Mouse (Mus musculus) R1 (cell line): ENCODE measurements at regions not wholly inside any gene's neighbourhood (a gene's known extent, or its start where the extent isn't known, plus 50 kb on each side); places are given as distances from the start of the nearest gene placed in this dataset.

Experiments
- DNase-seq: peaks from one replicate; pipeline ENCODE4 v3.0.0-alpha.2; 2018; ENCODE audit warnings: low read depth, low spot score

GRCm38 (mm10) chr4:82234443-82234842 lies 471.1 kb downstream of the Nfib start:
- DNase-seq: no peak

- no peak for DNase-seq
Measured at GRCm38 (mm10) chr4:82226197-82227119, 479.1 kb downstream of the Nfib start.

GRCm38 (mm10) chr4:82220724-82221123 lies 484.8 kb downstream of the Nfib start:
- no peak for DNase-seq

- DNase-seq: no peak
Measured at GRCm38 (mm10) chr4:82220120-82220714, 485.3 kb downstream of the Nfib start.

GRCm38 (mm10) chr4:82218616-82219015 lies 486.9 kb downstream of the Nfib start:
- no peak for DNase-seq

- no peak for DNase-seq
Measured at GRCm38 (mm10) chr4:82207031-82207430, 498.5 kb downstream of the Nfib start.

GRCm38 (mm10) chr4:82200306-82200705 lies 505.2 kb downstream of the Nfib start:
- DNase-seq: no peak

- no peak for DNase-seq
Measured at GRCm38 (mm10) chr4:82199118-82199517, 506.4 kb downstream of the Nfib start.

GRCm38 (mm10) chr4:82197611-82198010 lies 507.9 kb downstream of the Nfib start:
- DNase-seq: no peak

GRCm38 (mm10) chr4:82196024-82196647 lies 509.4 kb downstream of the Nfib start:
- no peak for DNase-seq

- no peak for DNase-seq
Measured at GRCm38 (mm10) chr4:82193905-82194304, 511.6 kb downstream of the Nfib start.

- no peak for DNase-seq
Measured at GRCm38 (mm10) chr4:82186892-82187291, 518.7 kb downstream of the Nfib start.

- peak; percentile 7 for DNase-seq
Measured at GRCm38 (mm10) chr4:82183974-82184373, 521.6 kb downstream of the Nfib start.

- DNase-seq: no peak
Measured at GRCm38 (mm10) chr4:82178112-82178511, 527.4 kb downstream of the Nfib start.

- no peak for DNase-seq
Measured at GRCm38 (mm10) chr4:82176723-82177122, 528.8 kb downstream of the Nfib start.

GRCm38 (mm10) chr4:82173461-82174085 lies 532.0 kb downstream of the Nfib start:
- no peak for DNase-seq

- DNase-seq: no peak
Measured at GRCm38 (mm10) chr4:82170930-82171329, 534.6 kb downstream of the Nfib start.

- DNase-seq: no peak
Measured at GRCm38 (mm10) chr4:82168032-82168431, 537.5 kb downstream of the Nfib start.

GRCm38 (mm10) chr4:82167396-82167795 lies 538.2 kb downstream of the Nfib start:
- DNase-seq: no peak

GRCm38 (mm10) chr4:82166826-82167225 lies 538.7 kb downstream of the Nfib start:
- no peak for DNase-seq

- peak; percentile 12 for DNase-seq
Measured at GRCm38 (mm10) chr4:82166087-82166486, 539.5 kb downstream of the Nfib start.

- DNase-seq: no peak
Measured at GRCm38 (mm10) chr4:82164058-82164457, 541.5 kb downstream of the Nfib start.
